Mouse (Mus musculus) hindbrain, embryonic 14.5 days (tissue): ENCODE results near the gene Rpl36al. TPM values are rescaled to one million over a fixed set of nuclear protein-coding genes. Genes with fewer than 3 reads are reported as not detected.

Experiments used
- ATAC-seq: fragments of 200-750 bp; cut with Nextera tagmentation; 2 replicates; pipeline ENCODE4 v1.8.0; 2017; ENCODE audit warnings: moderate number of reproducible peaks, mild to moderate bottlenecking, moderate TSS enrichment, moderate library complexity; ENCODE audit not compliant: low FRiP score
- DNase-seq: peaks from one replicate; pipeline ENCODE4 v3.0.0-alpha.2; 2015; ENCODE audit warnings: low spot score
- H3K27ac ChIP-seq: fragments of 300-500 bp; sonication (generic); 2 replicates; pipeline ENCODE4 v1.5.1; 2014; ENCODE audit warnings: mild to moderate bottlenecking, moderate library complexity
- H3K27me3 ChIP-seq: fragments of 300-500 bp; sonication (generic); 2 replicates; pipeline ENCODE4 v1.6.1; 2014; ENCODE audit warnings: mild to moderate bottlenecking, low read length, mixed read lengths; ENCODE audit not compliant: control insufficient read depth, insufficient read depth
- H3K36me3 ChIP-seq: fragments of 300-500 bp; sonication (generic); replicated peaks from 2 replicates; pipeline ENCODE4 v1.6.1; 2014; ENCODE audit not compliant: control insufficient read depth, insufficient read depth
- H3K4me1 ChIP-seq: fragments of 300-500 bp; sonication (generic); replicated peaks from 2 replicates; pipeline ENCODE4 v1.6.1; 2014; ENCODE audit warnings: antibody characterized with exemption, low read length, mixed read lengths; ENCODE audit not compliant: control insufficient read depth, insufficient read depth
- H3K4me2 ChIP-seq: fragments of 300-500 bp; sonication (generic); replicated peaks from 2 replicates; pipeline ENCODE4 v1.6.1; 2014; ENCODE audit warnings: mild to moderate bottlenecking, moderate library complexity
- H3K4me3 ChIP-seq: fragments of 300-500 bp; sonication (generic); replicated peaks from 2 replicates; pipeline ENCODE4 v1.5.1; 2014; ENCODE audit warnings: mild to moderate bottlenecking, low read length
- H3K9ac ChIP-seq: fragments of 300-500 bp; sonication (generic); 2 replicates; pipeline ENCODE4 v1.6.1; 2014
- H3K9me3 ChIP-seq: fragments of 300-500 bp; sonication (generic); 2 replicates; pipeline ENCODE4 v1.6.1; 2016; ENCODE audit warnings: low read length; ENCODE audit not compliant: control insufficient read depth
- WGBS: fragments of 180-500 bp; shearing (Covaris S2); extraction: QIAGEN DNeasy Blood & Tissue Kit; methylation state at CpG from one replicate; pipeline ENCODE4 v1.1.7; 2014; 5-methylcytosine and 5-hydroxymethylcytosine counted together
- polyA plus RNA-seq: library from polyadenylated mRNA; unstranded; fragments of >200 nt; fragmentation: Nextera tagmentation; extraction: Ambion mirVana; gene quantifications from 2 replicates; pipeline ENCODE4 v1.2.1, GENCODE M21; 2014

Rpl36al gene
- polyA plus RNA-seq, 1 experiment from 2014 or later = 438 TPM

DNA sequence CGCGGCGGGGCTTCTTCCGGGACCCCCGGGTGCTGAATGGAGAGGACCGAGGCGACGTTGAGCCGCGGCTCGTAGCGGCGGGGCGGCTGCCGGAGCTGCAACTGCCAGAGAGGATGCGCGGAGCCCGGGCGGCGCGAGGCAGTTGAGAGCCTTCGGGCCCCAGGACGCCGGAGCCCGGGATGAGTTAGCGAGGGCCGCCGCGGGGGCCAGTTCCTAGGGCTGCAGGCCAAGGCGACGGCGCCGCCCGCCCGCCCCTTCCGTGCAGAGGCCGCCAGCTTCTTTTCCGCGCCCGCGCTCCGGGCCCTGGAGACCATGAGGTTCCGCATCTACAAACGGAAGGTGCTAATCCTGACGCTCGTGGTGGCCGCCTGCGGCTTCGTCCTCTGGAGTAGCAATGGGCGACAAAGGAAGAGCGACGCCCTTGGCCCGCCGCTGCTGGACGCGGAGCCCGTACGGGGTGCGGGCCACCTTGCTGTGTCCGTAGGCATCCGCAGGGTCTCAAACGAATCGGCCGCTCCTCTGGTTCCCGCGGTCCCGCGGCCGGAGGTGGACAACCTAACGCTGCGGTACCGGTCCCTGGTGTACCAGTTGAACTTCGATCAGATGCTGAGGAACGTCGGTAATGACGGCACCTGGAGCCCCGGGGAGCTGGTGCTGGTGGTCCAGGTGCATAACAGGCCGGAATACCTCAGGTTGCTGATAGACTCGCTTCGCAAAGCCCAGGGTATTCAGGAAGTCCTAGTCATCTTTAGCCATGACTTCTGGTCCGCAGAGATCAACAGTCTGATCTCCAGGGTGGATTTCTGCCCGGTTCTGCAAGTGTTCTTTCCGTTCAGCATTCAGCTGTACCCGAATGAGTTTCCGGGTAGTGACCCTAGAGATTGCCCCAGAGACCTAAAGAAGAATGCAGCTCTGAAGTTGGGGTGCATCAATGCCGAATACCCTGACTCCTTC, 736 bp upstream of the Rpl36al start:
- Histone ChIP-seq H3K4me2 (peak overlapping the region; percentile 78), H3K4me3 (peak overlapping the region; percentile 72), H3K27ac (peak overlapping the region; percentile 95), H3K9ac (peak overlapping the region; percentile 86), H3K36me3 (peaks cover 31% of the 10 kb centered on the region), H3K27me3 (no peaks in the 10 kb centered on the region), H3K9me3 (no peaks in the 10 kb centered on the region), H3K4me1 (peaks cover 24% of the 10 kb centered on the region)
- DNase-seq (peak; percentile 44), ATAC-seq (peak; percentile 68)
- 1% methylated on average over 85 of the region's 86 CpGs for whole genome bisulfite sequencing

DNA sequence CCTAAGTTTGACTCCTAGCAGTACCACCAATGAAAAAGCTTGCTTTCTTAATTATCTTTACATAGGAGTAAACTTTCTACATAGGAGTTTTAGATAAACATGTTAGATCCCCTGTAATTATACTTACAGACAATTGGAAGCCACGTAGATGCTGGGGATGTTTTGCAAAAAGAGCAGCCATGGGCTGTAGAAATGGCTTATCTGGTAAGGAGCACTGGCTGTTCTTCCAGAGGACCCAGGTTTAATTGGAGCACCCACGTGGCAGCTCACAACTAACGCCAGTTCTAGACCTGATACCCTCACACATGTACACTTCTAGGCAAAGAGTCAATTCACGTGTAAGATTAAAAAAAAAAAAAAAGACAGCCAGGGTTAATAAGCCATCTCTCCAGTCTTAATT, 2.1 kb downstream of the Rpl36al start:
- Histone ChIP-seq H3K27me3 (no peaks in the 10 kb centered on the region), H3K36me3 (peaks cover 18% of the 10 kb centered on the region), H3K4me2 (no peak overlapping the region), H3K4me3 (no peak overlapping the region), H3K9me3 (no peaks in the 10 kb centered on the region), H3K4me1 (peaks cover 18% of the 10 kb centered on the region), H3K9ac (no peak overlapping the region), H3K27ac (no peak overlapping the region)
- 85% methylated on average over 4 of the region's 4 CpGs for WGBS
- DNase-seq (no peak), ATAC-seq (no peak)

DNA sequence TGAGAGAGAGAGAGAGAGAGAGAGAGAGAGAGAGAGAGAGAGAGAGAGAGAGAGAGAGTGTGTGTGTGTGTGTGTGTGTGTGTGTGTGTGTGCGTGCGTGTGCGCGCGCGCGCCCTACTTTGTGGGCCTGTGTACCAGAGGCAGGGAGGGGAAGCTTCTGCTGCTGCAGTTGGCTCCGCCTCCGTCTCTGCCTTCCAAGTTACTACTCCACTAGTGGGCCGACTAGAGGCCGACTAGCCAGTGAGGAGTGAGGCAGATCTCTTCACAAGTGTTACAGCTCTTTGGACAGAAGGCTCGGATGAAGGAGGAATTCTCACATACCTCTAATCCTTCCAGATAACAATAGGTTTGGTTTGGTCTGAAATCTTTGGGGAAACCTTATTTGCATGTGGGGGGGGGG, 4.5 kb downstream of the Rpl36al start:
- Histone ChIP-seq H3K27me3 (no peaks in the 10 kb centered on the region), H3K9me3 (no peaks in the 10 kb centered on the region), H3K4me2 (no peak overlapping the region), H3K36me3 (peaks cover 18% of the 10 kb centered on the region), H3K27ac (no peak overlapping the region), H3K9ac (no peak overlapping the region), H3K4me1 (peaks cover 5% of the 10 kb centered on the region), H3K4me3 (no peak overlapping the region)
- 61% methylated on average over 12 of the region's 12 CpGs for WGBS
- DNase-seq (no peak), ATAC-seq (no peak)

DNA sequence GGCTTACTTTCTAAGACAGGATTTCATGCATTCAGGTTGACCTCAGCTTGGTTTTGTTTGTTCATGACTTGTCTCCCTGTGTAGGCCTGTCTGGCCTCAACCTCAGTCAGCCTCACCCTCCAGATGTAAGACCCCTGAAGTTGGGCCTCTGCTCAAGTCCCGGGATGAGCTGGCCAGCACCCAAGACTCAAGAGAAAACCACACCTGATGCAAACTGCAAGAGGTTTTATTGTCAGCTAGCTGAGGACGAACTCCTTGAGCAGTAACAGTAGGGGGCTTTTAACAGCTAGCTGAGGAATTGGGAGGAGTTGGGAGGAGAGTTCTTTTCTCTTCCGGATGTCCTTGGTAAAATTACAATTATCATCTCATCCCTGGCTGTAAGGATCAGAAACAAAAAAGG, 6.4 kb downstream of the Rpl36al start:
- ATAC-seq (no peak), DNase-seq (no peak)
- Histone ChIP-seq H3K36me3 (peaks cover 18% of the 10 kb centered on the region), H3K27ac (no peak overlapping the region), H3K9ac (no peak overlapping the region), H3K4me3 (no peak overlapping the region), H3K4me1 (no peaks in the 10 kb centered on the region), H3K4me2 (no peak overlapping the region), H3K9me3 (no peaks in the 10 kb centered on the region), H3K27me3 (no peaks in the 10 kb centered on the region)
- 77% methylated on average over 3 of the region's 3 CpGs for WGBS

DNA sequence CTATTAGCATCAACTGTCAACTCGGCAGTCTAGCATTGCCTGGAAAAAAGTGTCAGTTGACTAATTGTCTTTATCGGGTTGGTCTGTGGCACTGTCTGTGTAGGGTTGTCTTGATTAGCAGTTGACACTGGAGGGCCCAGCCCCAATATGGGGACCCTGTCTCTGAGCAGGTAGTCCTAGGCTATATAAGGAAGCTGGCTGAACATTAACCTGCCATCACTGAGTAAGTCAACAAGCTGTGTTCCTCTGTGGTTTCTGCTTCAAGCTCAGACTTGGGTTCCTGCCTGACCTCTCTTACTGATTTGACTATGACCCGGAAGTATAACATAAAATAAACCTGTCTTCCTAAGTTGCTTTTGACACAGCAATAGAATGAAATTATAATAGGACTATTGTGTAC, 7.9 kb downstream of the Rpl36al start:
- DNase-seq = no peak
- H3K9ac ChIP-seq = no peak overlapping the region
- no peak overlapping the region for H3K4me2 ChIP-seq
- no peak for ATAC-seq
- H3K4me3 ChIP-seq = no peak overlapping the region
- H3K36me3 ChIP-seq = peaks cover 3% of the 10 kb centered on the region; the same call in 1 of the 2 replicates
- no peak overlapping the region for H3K27ac ChIP-seq
- H3K27me3 ChIP-seq = no peaks in the 10 kb centered on the region
- WGBS = 91% methylated on average over 3 of the region's 3 CpGs
- H3K9me3 ChIP-seq = no peaks in the 10 kb centered on the region
- H3K4me1 ChIP-seq = no peaks in the 10 kb centered on the region

DNA sequence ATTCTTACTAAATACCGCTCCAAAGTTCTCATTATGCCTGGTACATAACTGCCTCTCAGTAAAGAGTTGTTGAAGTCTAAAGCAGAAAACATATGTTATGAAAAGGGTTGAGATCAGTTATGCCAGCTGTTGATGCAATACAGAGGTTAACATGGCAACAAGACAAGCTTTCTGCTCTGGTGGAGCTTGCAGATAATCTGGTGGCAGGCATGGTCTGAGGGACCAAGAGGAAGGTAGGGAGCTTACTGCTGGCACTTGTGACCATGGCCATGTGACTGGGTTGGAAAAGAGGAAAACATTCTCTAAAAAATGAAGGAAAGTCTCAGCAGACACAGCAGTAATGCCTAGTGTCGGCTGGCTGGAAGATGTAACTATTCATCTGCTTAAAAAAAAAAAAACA, 12.6 kb downstream of the Rpl36al start:
- Histone ChIP-seq H3K27ac (no peak overlapping the region), H3K4me3 (no peak overlapping the region), H3K27me3 (no peaks in the 10 kb centered on the region), H3K4me2 (no peak overlapping the region), H3K4me1 (no peaks in the 10 kb centered on the region), H3K36me3 (no peaks in the 10 kb centered on the region), H3K9ac (no peak overlapping the region), H3K9me3 (no peaks in the 10 kb centered on the region)
- 94% methylated on average over 2 of the region's 2 CpGs for WGBS
- ATAC-seq (no peak), DNase-seq (no peak)

DNA sequence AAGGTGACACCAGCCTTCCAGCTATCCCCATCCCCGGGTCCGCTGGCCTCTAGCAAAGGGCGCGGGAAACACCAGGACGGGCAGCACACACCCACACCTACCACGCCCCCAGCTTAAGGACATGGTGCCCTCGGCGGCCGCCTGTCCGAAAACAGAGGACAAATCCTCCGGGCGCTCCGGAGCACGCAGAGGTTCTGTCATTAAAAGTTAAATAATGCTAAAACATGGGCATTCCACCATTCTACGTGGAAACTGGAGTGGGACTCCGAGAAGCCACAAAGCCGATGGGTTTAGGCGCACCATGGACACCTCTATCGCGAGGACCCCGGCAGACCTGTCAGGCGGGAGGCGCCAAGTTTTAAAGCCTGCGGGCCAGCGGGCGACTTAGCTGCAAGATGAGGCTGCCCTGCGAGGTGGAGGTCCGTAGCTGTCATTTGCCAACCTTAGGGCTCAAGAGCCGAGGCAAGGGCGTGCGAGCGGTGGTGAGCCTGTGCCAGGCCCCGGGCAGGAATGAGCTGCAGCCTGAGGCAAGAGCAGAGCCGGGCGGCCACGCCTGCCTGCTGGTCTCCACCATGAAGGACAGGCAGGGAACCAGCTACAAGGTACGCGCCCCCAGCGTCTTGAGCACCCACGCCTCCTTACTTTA, 15.3 kb downstream of the Rpl36al start, which contains the start of gene Lrr1:
Gene Lrr1 (plus strand): TSS at position 354 of the 646 bp plus-strand sequence.
- peak; percentile 95 for ATAC-seq
- no peaks in the 10 kb centered on the region for H3K4me1 ChIP-seq
- peak within 1 kb of the TSS; percentile 77 for H3K27ac ChIP-seq
- no peaks in the 10 kb centered on the region for H3K9me3 ChIP-seq
- peak within 1 kb of the TSS; percentile 90 for H3K4me2 ChIP-seq
- no peaks in the 10 kb centered on the region for H3K27me3 ChIP-seq
- under 1% methylated on average over 40 of the region's 40 CpGs for WGBS
- H3K9ac ChIP-seq = peak within 1 kb of the TSS; percentile 72
- peak; percentile 88 for DNase-seq
- H3K36me3 ChIP-seq = no peaks in the 10 kb centered on the region
- H3K4me3 ChIP-seq = peak within 1 kb of the TSS; percentile 44

DNA sequence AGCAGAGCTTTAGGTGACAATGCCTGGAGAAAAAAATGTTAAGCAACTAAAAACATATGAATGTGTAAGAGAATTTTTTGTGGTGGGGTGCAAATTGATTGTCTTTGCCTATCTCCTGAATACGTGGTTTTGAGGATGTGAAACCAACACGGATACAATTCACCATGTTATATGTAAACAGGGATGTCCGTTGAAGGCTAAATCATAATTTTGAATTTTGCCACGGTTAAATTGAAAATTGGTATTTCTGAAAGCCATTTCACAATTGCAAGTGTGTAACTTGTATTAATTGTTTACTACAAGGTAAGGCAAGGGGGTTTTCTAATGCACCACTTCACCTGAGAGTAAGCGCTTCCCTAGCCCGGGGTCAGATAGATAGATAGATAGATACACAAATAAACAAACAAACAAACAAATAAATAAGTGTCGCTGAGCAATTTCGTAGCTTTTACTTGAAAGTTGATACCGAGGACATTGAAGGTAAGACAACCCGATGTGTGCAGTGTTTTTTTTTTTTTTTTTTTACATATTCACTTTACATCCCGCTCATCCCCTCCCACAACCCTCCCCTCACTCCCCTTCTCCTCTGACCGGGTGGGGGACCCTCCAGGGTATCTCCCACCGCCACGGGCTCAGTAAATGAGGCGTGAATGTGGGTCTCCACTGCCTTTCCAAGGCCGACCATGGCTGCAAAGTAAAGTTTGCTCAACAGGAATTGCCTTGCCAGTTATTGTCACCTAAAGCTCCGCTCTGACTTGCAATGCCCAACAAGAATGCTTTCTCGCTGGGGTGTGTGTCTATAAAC, 16.0 kb downstream of the Rpl36al start:
- peak overlapping the region; percentile 90 for H3K4me2 ChIP-seq
- ATAC-seq (peak; percentile 67), DNase-seq (no peak)

More for the DNA sequence above, 16.0 kb downstream of the Rpl36al start:
- Histone ChIP-seq H3K27ac (peak overlapping the region; percentile 77; the same call in 1 of the 2 replicates), H3K4me3 (peak overlapping the region; percentile 44), H3K9ac (peak overlapping the region; percentile 72), H3K36me3 (no peaks in the 10 kb centered on the region), H3K4me1 (no peaks in the 10 kb centered on the region), H3K27me3 (no peaks in the 10 kb centered on the region), H3K9me3 (no peaks in the 10 kb centered on the region)
- WGBS = 7% methylated on average over 18 of the region's 18 CpGs
